Mouse (Mus musculus): ENCODE data around the gene Cmklr1. TPM values are rescaled to one million over a fixed set of nuclear protein-coding genes. Genes with fewer than 3 reads are reported as not detected.

Cmklr1 gene
- polyA plus RNA-seq, 1 experiment = 32.6 TPM

DNA sequence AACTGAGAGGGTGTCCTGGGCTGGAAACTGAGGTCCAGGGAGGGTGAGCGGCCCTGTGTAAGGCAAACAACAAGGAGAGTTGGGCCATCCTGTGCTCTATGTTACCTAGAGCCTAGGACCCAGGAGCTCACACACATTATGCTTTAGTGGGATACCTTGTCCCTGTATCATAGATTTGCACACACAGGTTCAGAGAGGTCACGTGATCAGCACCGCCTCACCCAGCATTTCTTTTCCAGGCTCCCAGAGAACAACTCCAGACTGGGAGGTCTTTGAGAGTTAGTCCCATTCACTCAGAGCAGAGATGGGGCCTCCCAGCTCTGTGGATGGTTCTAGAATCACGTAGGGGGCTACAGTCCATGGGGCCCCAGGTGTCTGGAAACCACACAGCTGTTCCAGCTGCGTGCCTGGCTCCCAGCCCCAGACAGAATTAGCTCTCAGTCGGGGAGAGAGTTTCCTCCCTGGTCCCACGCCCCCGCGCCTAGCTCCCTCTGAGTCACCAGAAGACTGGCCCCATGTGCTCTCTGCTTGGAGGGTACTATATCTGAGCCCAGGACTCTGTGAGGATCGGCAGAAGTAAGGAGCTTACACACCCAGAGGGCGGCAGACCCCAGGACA lies 22.3 kb downstream of the Cmklr1 start:
- 30% methylated on average over 11 of the region's 11 CpGs for WGBS
- TF ChIP-seq CTCF (IDR thresholded peaks at IDR 0.05; ENCODE audit: borderline replicate concordance, control insufficient read depth, extremely low read depth, insufficient read depth, low read length, poor library complexity) = no peak
- TF ChIP-seq POLR2A (IDR thresholded peaks at IDR 0.05; ENCODE audit: control insufficient read depth, extremely low read depth, insufficient read depth, low read length, poor library complexity) = no peak
- H3K36me3 ChIP-seq (ENCODE audit: control insufficient read depth, insufficient read depth, low read length) = no peaks in the 10 kb centered on the region
- H3K4me1 ChIP-seq (replicated peaks; ENCODE audit: control insufficient read depth, insufficient read depth, low read length) = no peaks in the 10 kb centered on the region
- DNase-seq = no peak
- H3K4me3 ChIP-seq (ENCODE audit: control insufficient read depth, insufficient read depth, low read length) = no peak overlapping the region
- no peak overlapping the region for H3K27ac ChIP-seq (ENCODE audit: control insufficient read depth, insufficient read depth, low read length)
- H3K27me3 ChIP-seq (ENCODE audit: control insufficient read depth, insufficient read depth, low read length) = no peaks in the 10 kb centered on the region

DNA sequence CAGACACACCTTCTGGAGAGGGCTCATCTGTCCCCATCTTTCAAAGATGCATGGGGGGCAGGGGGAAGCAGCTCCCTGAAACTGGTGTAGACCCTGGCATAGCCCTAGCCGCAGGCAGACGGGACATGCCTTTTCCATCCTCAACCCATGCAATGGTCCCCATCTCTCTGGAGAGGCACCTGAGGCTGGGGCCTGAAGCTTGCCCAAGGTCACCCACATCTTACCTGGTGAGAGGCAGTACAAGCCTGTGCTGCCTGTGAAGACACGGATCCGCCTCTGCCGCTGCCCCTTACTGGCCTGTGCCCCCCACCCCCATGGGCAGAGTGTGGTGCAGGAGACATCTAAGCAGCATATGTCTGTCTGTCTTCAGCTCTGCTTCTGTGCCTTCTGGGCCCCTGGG lies 23.2 kb downstream of the Cmklr1 start:
- no peak for DNase-seq
- H3K27ac ChIP-seq (ENCODE audit: control insufficient read depth, insufficient read depth, low read length) = no peak overlapping the region
- WGBS = 94% methylated on average over 5 of the region's 5 CpGs
- H3K4me3 ChIP-seq (ENCODE audit: control insufficient read depth, insufficient read depth, low read length) = no peak overlapping the region
- TF ChIP-seq CTCF (IDR thresholded peaks at IDR 0.05; ENCODE audit: borderline replicate concordance, control insufficient read depth, extremely low read depth, insufficient read depth, low read length, poor library complexity) = no peak
- TF ChIP-seq POLR2A (IDR thresholded peaks at IDR 0.05; ENCODE audit: control insufficient read depth, extremely low read depth, insufficient read depth, low read length, poor library complexity) = no peak
- H3K4me1 ChIP-seq (replicated peaks; ENCODE audit: control insufficient read depth, insufficient read depth, low read length) = no peaks in the 10 kb centered on the region
- H3K27me3 ChIP-seq (ENCODE audit: control insufficient read depth, insufficient read depth, low read length) = no peaks in the 10 kb centered on the region
- H3K36me3 ChIP-seq (ENCODE audit: control insufficient read depth, insufficient read depth, low read length) = no peaks in the 10 kb centered on the region

DNA sequence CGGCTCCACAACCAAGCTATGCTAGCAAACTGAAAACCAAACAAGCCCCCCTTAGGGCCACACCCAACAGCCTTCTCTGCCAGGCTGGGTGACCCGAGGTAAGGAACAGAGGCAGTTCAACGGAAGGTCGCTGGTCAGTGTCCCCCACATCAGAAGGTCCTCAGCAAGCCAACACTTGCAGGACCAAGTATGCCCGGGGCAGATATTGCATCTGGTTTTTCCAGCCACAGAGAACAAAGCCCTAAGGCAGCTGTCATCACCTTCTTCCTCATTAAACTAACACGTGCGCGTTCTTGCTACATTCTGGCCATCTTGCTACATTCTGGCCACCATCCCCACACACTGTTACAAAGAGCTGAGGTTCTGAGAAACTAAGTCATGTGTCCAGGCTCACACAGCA lies 23.9 kb downstream of the Cmklr1 start:
- WGBS = 25% methylated on average over 8 of the region's 8 CpGs

DNA sequence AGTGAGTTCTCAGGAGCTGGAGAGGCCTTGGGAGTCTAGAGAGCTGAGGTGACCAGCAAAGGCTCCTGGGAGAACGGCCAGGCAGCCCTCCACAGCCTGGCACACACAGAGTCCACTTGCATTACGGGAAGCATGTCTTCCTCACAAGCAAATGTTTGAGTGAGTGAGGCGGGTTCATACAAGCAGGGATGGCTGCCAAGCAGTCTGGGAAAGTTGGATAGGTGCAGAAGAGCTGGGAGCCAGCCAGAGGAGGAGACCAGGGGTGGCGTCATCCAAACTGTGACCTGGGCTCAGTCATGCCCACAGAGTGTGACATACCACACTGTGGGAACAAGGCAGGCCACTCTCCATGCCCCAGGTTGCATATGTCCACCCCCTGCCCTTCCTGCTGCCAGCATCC lies 25.2 kb downstream of the Cmklr1 start:
- no peak for TF ChIP-seq CTCF (IDR thresholded peaks at IDR 0.05; ENCODE audit: borderline replicate concordance, control insufficient read depth, extremely low read depth, insufficient read depth, low read length, poor library complexity)
- no peak for TF ChIP-seq POLR2A (IDR thresholded peaks at IDR 0.05; ENCODE audit: control insufficient read depth, extremely low read depth, insufficient read depth, low read length, poor library complexity)
- Histone ChIP-seq H3K27me3 (ENCODE audit: control insufficient read depth, insufficient read depth, low read length) (no peaks in the 10 kb centered on the region; the same call in 1 of the 2 replicates), H3K27ac (ENCODE audit: control insufficient read depth, insufficient read depth, low read length) (no peak overlapping the region), H3K36me3 (ENCODE audit: control insufficient read depth, insufficient read depth, low read length) (no peaks in the 10 kb centered on the region), H3K4me1 (replicated peaks; ENCODE audit: control insufficient read depth, insufficient read depth, low read length) (peaks cover 7% of the 10 kb centered on the region; the same call in 1 of the 2 replicates), H3K4me3 (ENCODE audit: control insufficient read depth, insufficient read depth, low read length) (no peak overlapping the region)
- no peak for DNase-seq
- 85% methylated on average over 4 of the region's 4 CpGs for WGBS

More for the DNA sequence above, 23.9 kb downstream of the Cmklr1 start:
- H3K36me3 ChIP-seq (ENCODE audit: control insufficient read depth, insufficient read depth, low read length) = no peaks in the 10 kb centered on the region
- no peak for DNase-seq
- 0 out of 2 replicates have a peak, but pooled peaks cover under 1% of the 10 kb centered on the region for H3K4me1 ChIP-seq (replicated peaks; ENCODE audit: control insufficient read depth, insufficient read depth, low read length)
- no peaks in the 10 kb centered on the region; the same call in 1 of the 2 replicates for H3K27me3 ChIP-seq (ENCODE audit: control insufficient read depth, insufficient read depth, low read length)
- H3K4me3 ChIP-seq (ENCODE audit: control insufficient read depth, insufficient read depth, low read length) = no peak overlapping the region
- no peak for TF ChIP-seq CTCF (IDR thresholded peaks at IDR 0.05; ENCODE audit: borderline replicate concordance, control insufficient read depth, extremely low read depth, insufficient read depth, low read length, poor library complexity)
- TF ChIP-seq POLR2A (IDR thresholded peaks at IDR 0.05; ENCODE audit: control insufficient read depth, extremely low read depth, insufficient read depth, low read length, poor library complexity) = no peak
- no peak overlapping the region for H3K27ac ChIP-seq (ENCODE audit: control insufficient read depth, insufficient read depth, low read length)

DNA sequence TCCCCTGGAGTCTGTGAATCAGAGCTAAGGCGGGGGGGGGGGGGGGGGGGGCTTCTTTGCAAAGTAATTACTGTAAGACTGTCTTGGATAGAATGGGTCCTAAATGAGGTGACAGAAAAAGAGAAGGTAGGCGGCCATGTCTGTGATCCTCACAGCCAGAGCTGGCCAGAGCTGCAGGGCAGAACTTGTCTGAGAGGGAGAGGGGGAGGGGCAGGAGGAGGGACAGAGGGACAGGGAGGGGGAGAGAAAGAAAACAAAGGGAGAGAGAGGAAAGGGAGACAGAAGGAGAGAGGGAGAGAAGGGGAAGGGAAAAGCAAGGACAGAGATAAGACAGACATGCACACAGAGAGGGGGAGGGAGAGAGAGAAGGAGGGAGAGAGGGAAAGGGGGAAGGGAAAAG lies 27.2 kb downstream of the Cmklr1 start:
- TF ChIP-seq POLR2A (IDR thresholded peaks at IDR 0.05; ENCODE audit: control insufficient read depth, extremely low read depth, insufficient read depth, low read length, poor library complexity) (no peak), CTCF (IDR thresholded peaks at IDR 0.05; ENCODE audit: borderline replicate concordance, control insufficient read depth, extremely low read depth, insufficient read depth, low read length, poor library complexity) (no peak)
- no peak for DNase-seq
- Histone ChIP-seq H3K4me1 (replicated peaks; ENCODE audit: control insufficient read depth, insufficient read depth, low read length) (peaks cover 7% of the 10 kb centered on the region; the same call in 1 of the 2 replicates), H3K36me3 (ENCODE audit: control insufficient read depth, insufficient read depth, low read length) (no peaks in the 10 kb centered on the region), H3K27ac (ENCODE audit: control insufficient read depth, insufficient read depth, low read length) (no peak overlapping the region), H3K27me3 (ENCODE audit: control insufficient read depth, insufficient read depth, low read length) (no peaks in the 10 kb centered on the region; the same call in 1 of the 2 replicates), H3K4me3 (ENCODE audit: control insufficient read depth, insufficient read depth, low read length) (no peak overlapping the region)
- 82% methylated on average over 2 of the region's 2 CpGs for WGBS

DNA sequence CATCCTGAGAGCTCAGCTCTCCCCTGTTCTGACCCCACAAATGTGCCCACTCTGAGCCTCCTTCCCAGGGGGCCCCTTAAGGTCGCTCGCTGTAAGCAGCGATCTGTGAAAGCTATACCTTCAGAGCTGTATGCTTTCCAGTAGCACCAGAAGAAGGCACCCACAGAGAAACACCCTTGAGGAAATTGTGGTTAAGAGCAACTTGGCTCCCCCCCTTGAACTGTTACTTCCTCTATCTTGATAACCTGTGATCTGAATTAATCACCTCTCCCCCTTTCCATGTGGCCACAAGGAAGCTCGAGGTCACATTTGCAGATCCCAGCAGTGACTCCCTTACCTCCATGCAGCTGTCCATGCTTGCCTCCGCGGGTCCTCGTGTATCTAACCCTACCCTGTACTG lies 29.2 kb downstream of the Cmklr1 start:
- Histone ChIP-seq H3K4me1 (replicated peaks; ENCODE audit: control insufficient read depth, insufficient read depth, low read length) (peaks cover 7% of the 10 kb centered on the region; the same call in 1 of the 2 replicates), H3K27me3 (ENCODE audit: control insufficient read depth, insufficient read depth, low read length) (no peaks in the 10 kb centered on the region; the same call in 1 of the 2 replicates), H3K4me3 (ENCODE audit: control insufficient read depth, insufficient read depth, low read length) (no peak overlapping the region), H3K27ac (ENCODE audit: control insufficient read depth, insufficient read depth, low read length) (no peak overlapping the region), H3K36me3 (ENCODE audit: control insufficient read depth, insufficient read depth, low read length) (no peaks in the 10 kb centered on the region)
- 9% methylated on average over 7 of the region's 7 CpGs for WGBS
- TF ChIP-seq POLR2A (IDR thresholded peaks at IDR 0.05; ENCODE audit: control insufficient read depth, extremely low read depth, insufficient read depth, low read length, poor library complexity) = no peak
- TF ChIP-seq CTCF (IDR thresholded peaks at IDR 0.05; ENCODE audit: borderline replicate concordance, control insufficient read depth, extremely low read depth, insufficient read depth, low read length, poor library complexity) = no peak
- no peak for DNase-seq
